Mouse (Mus musculus): ENCODE results near the gene Ipo11. TPM values are rescaled to one million over a fixed set of nuclear protein-coding genes. Genes with fewer than 3 reads are reported as not detected.
A peak's percentile ranks its signal among the peaks of the same experiment; 100 is the strongest.
"Not testable (repeated sequence)": the region's sequence is repeated elsewhere in the genome, so short reads cannot be mapped to it uniquely, and the experiment has no call there.

Gene Ipo11
- polyA plus RNA-seq, 1 experiment from 2014 or later, result 17.1 TPM

- no peaks in the 10 kb centered on the region for H3K4me1 ChIP-seq (ENCODE audit: insufficient read depth)
- WGBS (ENCODE audit: insufficient replicate concordance), result 6% methylated on average over 9 of the region's 9 CpGs
- no peak for DNase-seq
- peak overlapping the region; percentile 98 for H3K4me3 ChIP-seq (ENCODE audit: low read depth, low read length)
- H3K4me2 ChIP-seq (ENCODE audit: low read depth, low read length), result peak overlapping the region; percentile 84
- TF ChIP-seq EP300 (IDR thresholded peaks at IDR 0.05; ENCODE audit: low read depth) (0 out of 2 replicates have a peak, but pooled peaks have one; percentile 10), CTCF (IDR thresholded peaks at IDR 0.05; ENCODE audit: low read depth) (no peak)
- H3K9ac ChIP-seq (replicated peaks), result peak overlapping the region; percentile 93
- H3K27ac ChIP-seq (ENCODE audit: low read depth), result peak overlapping the region; percentile 68
- H3K9me3 ChIP-seq (ENCODE audit: low read length), result no peaks in the 10 kb centered on the region
- no peak for ATAC-seq
- H3K27me3 ChIP-seq (ENCODE audit: insufficient read depth, low read length), result no peaks in the 10 kb centered on the region
- H3K36me3 ChIP-seq (replicated peaks; ENCODE audit: insufficient read depth, low read length), result no peaks in the 10 kb centered on the region
Measured at GRCm38 (mm10) chr13:106935871-106936255, 895 bp downstream of the Ipo11 start.

DNA sequence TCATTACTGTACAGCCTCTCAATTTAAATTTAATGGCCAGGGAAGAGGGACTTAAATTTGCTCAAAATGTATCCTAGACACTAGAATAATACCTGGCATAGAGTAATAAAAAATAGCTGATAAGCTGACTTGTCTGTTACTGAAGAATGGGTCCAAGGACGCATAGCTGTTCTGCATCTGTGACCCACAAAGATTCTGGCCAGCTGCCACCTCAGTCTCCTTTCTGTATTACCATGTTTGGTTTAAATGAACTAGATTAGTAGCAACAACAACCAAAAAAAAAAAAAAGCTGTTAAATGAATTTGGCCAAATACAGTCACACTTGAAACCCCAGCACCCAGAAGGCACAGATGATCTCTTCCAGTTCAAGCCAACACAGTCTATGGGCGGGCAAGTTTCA is 7.6 kb downstream of the Ipo11 start:
- DNase-seq, result no peak
- WGBS (ENCODE audit: insufficient replicate concordance), result 90% methylated on average over 2 of the region's 2 CpGs

DNA sequence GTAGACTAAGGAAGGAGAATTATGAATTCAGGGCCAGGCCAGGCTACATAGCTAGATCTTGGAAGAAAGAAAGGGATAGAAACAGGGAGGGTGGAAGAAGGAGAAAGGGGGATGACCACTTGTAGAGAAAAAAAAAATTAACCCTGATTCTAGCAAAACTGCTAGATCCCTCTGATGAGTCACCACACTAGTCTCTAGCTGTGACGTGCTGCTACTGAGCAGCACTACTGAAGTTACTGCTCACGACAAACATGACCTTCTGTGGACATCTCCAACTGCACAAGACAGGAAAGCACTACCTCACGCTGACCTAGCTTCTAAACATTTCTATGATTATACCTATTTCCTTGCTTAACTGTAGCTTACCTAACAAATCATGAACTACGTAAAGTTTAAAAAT is 8.5 kb downstream of the Ipo11 start:
- no peak for ATAC-seq
- H3K4me2 ChIP-seq (ENCODE audit: low read depth, low read length), result no peak overlapping the region
- 89% methylated on average over 4 of the region's 4 CpGs for WGBS (ENCODE audit: insufficient replicate concordance)

More for the DNA sequence above, 7.6 kb downstream of the Ipo11 start:
- Histone ChIP-seq H3K36me3 (replicated peaks; ENCODE audit: insufficient read depth, low read length) (peaks cover 2% of the 10 kb centered on the region; the same call in 1 of the 2 replicates), H3K27me3 (ENCODE audit: insufficient read depth, low read length) (no peaks in the 10 kb centered on the region), H3K9me3 (ENCODE audit: low read length) (peaks cover 5% of the 10 kb centered on the region; the same call in 1 of the 2 replicates), H3K4me3 (ENCODE audit: low read depth, low read length) (no peak overlapping the region), H3K27ac (ENCODE audit: low read depth) (no peak overlapping the region), H3K4me1 (ENCODE audit: insufficient read depth) (no peaks in the 10 kb centered on the region), H3K9ac (replicated peaks) (no peak overlapping the region), H3K4me2 (ENCODE audit: low read depth, low read length) (no peak overlapping the region)
- TF ChIP-seq EP300 (IDR thresholded peaks at IDR 0.05; ENCODE audit: low read depth), result no peak
- TF ChIP-seq CTCF (IDR thresholded peaks at IDR 0.05; ENCODE audit: low read depth), result no peak
- ATAC-seq, result no peak

DNA sequence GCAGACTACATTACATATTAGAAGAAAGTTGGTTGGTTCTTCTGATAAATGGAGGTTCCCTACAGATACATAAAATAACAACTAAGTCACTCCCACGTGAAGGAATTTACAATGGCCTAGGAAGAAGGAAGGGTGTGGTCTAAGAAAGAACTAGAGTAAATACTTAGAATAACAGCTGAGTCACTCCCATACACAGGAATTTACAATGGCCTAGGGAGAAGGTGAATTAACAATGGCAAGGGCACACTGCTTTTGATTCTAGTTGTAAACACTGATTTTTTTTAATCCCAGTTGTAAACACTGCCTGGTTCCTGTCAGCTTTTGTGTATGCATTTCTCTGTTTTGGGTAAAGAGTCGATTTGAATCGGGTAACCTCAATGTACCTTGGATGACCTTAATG is 10.8 kb downstream of the Ipo11 start:
- peaks cover 14% of the 10 kb centered on the region for H3K36me3 ChIP-seq (replicated peaks; ENCODE audit: insufficient read depth, low read length)
- not testable (repeated sequence) for H3K9me3 ChIP-seq (ENCODE audit: low read length); H3K4me1 ChIP-seq (ENCODE audit: insufficient read depth); H3K4me3 ChIP-seq (ENCODE audit: low read depth, low read length); DNase-seq; ATAC-seq; H3K9ac ChIP-seq (replicated peaks); H3K27me3 ChIP-seq (ENCODE audit: insufficient read depth, low read length); H3K4me2 ChIP-seq (ENCODE audit: low read depth, low read length); H3K27ac ChIP-seq (ENCODE audit: low read depth)
- 86% methylated on average over 3 of the region's 3 CpGs for WGBS (ENCODE audit: insufficient replicate concordance)

More for the DNA sequence above, 8.5 kb downstream of the Ipo11 start:
- Histone ChIP-seq H3K36me3 (replicated peaks; ENCODE audit: insufficient read depth, low read length) (peaks cover 6% of the 10 kb centered on the region; the same call in 1 of the 2 replicates), H3K4me3 (ENCODE audit: low read depth, low read length) (no peak overlapping the region), H3K9me3 (ENCODE audit: low read length) (peaks cover 5% of the 10 kb centered on the region; the same call in 1 of the 2 replicates), H3K27ac (ENCODE audit: low read depth) (no peak overlapping the region), H3K9ac (replicated peaks) (no peak overlapping the region), H3K27me3 (ENCODE audit: insufficient read depth, low read length) (no peaks in the 10 kb centered on the region), H3K4me1 (ENCODE audit: insufficient read depth) (no peaks in the 10 kb centered on the region)
- no peak for TF ChIP-seq EP300 (IDR thresholded peaks at IDR 0.05; ENCODE audit: low read depth)
- TF ChIP-seq CTCF (IDR thresholded peaks at IDR 0.05; ENCODE audit: low read depth), result no peak
- no peak for DNase-seq

DNA sequence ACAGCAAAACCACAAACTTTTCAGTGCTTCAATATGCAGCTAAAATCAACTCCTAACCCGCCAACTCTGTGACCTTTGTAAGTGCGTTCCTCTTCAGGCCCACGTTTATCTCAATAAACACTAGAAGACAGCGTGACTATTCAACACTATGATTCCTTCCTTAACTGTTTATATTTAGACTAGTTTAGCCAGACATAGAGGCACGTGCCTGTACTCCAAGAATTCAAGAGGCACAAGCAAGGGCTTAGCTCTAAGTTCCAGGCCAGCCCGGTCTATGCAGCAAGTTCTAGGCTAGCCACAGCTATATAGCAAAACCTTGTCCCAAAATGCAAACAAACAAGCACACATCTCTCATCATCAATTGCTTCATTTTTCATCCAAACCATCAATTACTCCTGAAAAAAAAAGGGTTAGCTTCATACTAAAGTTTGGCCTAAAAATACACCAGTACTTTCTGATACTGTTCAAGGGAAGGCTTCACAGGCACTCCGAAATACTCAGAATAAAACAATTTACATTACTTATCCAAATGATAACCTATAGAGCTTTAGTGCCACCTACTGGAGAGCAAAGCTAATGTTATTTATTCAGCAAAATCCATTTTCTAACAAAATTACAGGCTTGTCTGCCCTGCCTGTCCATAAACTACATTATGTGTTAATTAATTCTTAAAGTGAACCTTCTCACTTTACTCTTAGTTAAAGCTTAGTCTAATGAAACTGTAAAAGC is 18.3 kb downstream of the Ipo11 start:
- Histone ChIP-seq H3K36me3 (replicated peaks; ENCODE audit: insufficient read depth, low read length) (peaks cover 22% of the 10 kb centered on the region), H3K4me3 (ENCODE audit: low read depth, low read length) (no peak overlapping the region), H3K9ac (replicated peaks) (no peak overlapping the region), H3K9me3 (ENCODE audit: low read length) (no peaks in the 10 kb centered on the region), H3K4me2 (ENCODE audit: low read depth, low read length) (no peak overlapping the region), H3K27me3 (ENCODE audit: insufficient read depth, low read length) (no peaks in the 10 kb centered on the region), H3K4me1 (ENCODE audit: insufficient read depth) (no peaks in the 10 kb centered on the region), H3K27ac (ENCODE audit: low read depth) (no peak overlapping the region)
- ATAC-seq, result no peak
- TF ChIP-seq CTCF (IDR thresholded peaks at IDR 0.05; ENCODE audit: low read depth) (peak; percentile 72), EP300 (IDR thresholded peaks at IDR 0.05; ENCODE audit: low read depth) (no peak)
- WGBS (ENCODE audit: insufficient replicate concordance), result 77% methylated on average over 7 of the region's 7 CpGs
- no peak for DNase-seq

DNA sequence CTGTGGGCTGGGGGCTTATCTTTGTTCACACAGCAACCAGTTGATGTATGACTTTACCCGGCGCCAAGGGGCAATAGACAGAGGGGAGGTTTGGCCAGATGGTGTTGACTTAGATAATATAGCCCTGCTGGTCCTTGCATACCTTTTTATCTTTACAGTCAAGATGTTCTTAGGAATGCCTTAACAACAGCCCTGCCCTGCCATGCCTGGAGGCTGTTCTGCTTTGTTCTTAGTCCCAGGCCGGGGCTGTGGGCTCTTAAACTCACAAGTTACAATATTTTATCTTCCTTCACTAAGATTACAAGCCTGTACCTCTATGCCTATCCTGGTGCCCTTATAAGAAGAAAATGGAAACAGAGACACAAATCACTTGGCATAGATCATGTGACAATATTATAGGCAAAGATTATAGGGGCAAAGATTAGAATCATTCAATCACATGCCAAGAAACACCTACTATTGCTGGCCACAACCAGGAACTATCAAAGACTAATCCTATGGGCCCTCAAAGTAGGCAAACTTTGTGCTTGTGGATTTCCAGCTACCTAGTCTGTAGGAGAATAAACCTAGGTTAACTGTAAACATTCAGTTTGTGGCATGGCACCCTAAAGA is 23.5 kb downstream of the Ipo11 start:
- Histone ChIP-seq H3K4me3 (ENCODE audit: low read depth, low read length) (no peak overlapping the region), H3K27me3 (ENCODE audit: insufficient read depth, low read length) (no peaks in the 10 kb centered on the region), H3K9ac (replicated peaks) (no peak overlapping the region), H3K9me3 (ENCODE audit: low read length) (no peaks in the 10 kb centered on the region), H3K4me1 (ENCODE audit: insufficient read depth) (0 out of 2 replicates have a peak, but pooled peaks cover 2% of the 10 kb centered on the region), H3K27ac (ENCODE audit: low read depth) (no peak overlapping the region), H3K36me3 (replicated peaks; ENCODE audit: insufficient read depth, low read length) (peaks cover 21% of the 10 kb centered on the region), H3K4me2 (ENCODE audit: low read depth, low read length) (no peak overlapping the region)
- no peak for TF ChIP-seq CTCF (IDR thresholded peaks at IDR 0.05; ENCODE audit: low read depth)
- peak; percentile 83 for TF ChIP-seq EP300 (IDR thresholded peaks at IDR 0.05; ENCODE audit: low read depth)
- DNase-seq (no peak), ATAC-seq (peak; percentile 25; the same call in 1 of the 2 replicates)
- 35% methylated on average over 3 of the region's 3 CpGs for WGBS (ENCODE audit: insufficient replicate concordance)
